Mouse (Mus musculus) kidney, adult 2 months (tissue): Measurements from ENCODE around the gene Sema5a.
A peak's percentile ranks its signal among the peaks of the same experiment; 100 is the strongest.

Experiments
- CTCF ChIP-seq: fragments of 200-500 bp; conservative IDR thresholded peaks from 2 replicates; pipeline ENCODE4 v1.5.1; 2011; ENCODE audit warnings: low read depth, mild to moderate bottlenecking, control low read depth, low read length, moderate library complexity, mixed read lengths; ENCODE audit not compliant: insufficient read depth, insufficient read length
- POLR2A ChIP-seq: fragments of 200-500 bp; IDR thresholded peaks from one replicate; pipeline ENCODE4 v1.6.1; 2011; ENCODE audit warnings: low read depth, low read length, control low read depth

DNA sequence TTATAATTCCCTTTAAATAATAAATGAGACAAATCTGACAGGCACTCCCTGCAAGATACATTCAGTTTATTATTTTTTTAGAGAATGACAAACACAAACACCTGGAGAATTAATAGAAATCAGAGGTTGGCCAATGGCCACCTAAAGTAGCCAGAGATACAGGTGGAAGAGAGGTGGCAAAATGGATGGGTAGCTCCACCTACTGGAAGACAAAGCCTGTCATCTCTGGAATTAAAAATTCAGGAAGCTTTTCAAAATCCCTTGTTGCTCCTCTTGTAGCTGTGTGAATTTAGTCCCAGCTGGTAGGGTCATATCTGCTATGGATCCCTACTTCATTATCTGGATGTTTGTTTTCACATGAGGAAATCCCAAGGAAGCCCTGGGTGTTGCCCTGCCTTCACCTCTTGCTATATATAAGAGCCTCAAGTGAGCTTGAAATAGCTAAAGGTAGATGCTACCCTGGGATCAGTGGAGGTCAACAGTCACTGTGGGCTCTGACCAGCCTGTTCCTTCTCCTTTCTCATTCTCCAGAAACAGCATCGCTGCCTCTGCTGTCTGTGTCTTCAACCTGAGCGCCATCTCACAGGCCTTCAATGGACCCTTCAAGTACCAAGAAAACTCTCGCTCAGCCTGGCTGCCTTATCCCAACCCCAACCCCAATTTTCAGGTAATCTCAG is 323.7 kb downstream of the Sema5a start:
- TF ChIP-seq POLR2A (no peak), CTCF (0 out of 2 replicates have a peak, but pooled peaks have one; percentile 20)
